Mouse (Mus musculus) right cerebral cortex, adult 2 months (tissue): ENCODE measurements around the gene Ahnak2.

Source experiments
- DNase-seq, 2 experiments: peaks; one replicate each; pipeline ENCODE4 v3.0.0; 2021 to 2022; ENCODE audit warnings: low spot score in 2 of 2

Ahnak2 gene

DNA sequence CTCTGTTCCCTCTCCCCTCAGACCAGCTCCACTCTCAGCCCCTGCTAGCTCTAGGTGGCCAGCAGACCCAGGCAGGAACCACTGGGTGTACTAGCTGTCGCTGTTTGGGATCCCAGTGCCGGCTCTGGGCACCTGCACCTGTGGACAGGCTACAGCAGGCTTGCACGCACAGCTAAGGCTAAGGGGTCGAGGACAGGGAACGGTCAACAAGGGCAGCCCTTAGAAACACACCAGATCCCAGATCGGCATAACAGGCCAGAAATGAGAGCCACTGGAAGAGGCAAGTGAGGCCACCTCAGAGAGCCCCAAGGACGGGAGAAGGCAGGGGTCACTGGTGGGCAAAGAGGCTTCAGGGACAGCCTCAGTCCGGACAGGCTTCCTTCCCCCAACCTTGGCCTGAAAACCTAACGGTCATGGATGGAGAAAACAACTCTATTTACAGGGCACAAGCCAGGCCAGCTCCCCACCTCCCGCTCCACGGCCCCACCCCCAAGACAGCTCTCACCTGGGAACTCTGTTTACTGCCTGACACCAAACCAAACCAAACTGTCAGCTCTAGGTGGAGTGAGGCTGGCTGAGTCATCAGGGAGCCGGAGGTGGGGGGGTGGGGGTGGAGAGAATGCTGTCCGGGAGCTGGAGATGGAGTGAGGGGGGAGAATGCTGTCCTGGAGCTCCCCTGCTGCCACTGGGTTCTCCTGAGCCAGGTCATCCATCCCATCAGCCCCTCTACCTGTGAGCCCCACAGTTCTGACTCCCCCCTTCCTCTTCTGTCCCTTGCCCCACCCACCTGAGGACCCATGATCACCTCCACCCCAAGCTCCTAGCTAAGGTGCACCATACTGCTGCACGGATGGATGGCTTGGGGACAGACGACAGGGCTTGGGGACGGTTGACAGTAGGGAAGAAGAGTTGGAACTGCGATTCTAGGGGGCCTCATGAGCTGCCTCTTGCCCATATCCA, 5.6 kb downstream of the Ahnak2 start:
- DNase-seq = no peak

DNA sequence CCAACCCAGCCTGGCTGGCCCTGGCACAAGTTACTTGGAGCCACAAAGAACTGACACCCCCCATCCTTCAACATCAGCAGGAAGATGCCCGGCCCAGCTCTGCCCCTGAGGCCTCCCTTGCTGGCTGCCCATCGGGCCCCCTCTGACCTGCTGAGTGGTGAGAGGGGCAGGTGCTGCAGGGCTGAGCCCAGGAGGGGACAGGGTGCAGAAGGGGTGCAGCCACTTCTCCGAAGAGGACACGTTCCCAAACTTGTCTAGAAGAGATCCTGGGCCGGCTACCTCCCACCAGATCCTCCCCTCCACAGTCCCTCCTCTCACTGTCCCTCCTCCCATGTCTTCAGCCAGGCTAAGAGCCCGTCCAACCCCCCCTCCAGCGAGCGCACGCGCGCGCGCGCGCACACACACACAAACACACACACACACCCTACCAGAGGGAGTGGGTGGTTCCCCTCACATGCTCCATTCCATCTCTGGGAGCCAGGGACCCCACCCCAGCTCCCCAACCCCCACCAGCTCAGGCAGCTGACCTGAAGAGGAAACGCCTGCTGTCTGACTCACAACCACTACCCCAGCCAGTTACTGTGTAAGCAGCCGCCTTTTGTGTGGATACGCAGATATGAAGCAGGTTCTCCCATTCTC, 6.9 kb downstream of the Ahnak2 start:
- DNase-seq = no peak

DNA sequence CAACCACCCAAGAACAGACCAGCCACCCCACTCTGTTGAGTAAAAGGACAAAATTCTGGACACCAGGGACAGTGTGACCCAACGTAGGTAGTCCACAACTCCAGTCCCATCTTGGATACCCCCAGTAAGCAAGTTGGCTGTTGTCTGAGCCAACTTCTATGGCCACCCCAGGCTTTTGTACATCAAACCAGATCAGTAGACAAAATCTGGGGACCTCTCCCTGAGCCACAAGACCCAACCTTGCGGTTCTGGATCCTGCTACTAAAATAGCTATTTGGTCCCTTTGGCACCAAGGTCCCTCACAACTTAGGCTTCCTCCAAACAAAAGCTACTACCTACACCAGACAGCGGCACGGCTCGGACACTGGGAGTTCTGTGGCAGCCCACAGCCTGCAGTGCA, 7.5 kb downstream of the Ahnak2 start:
- DNase-seq = no peak

GRCm38 (mm10) chr12:112794356-112794816, 8.1 kb downstream of the Ahnak2 start:
- DNase-seq = no peak

DNA sequence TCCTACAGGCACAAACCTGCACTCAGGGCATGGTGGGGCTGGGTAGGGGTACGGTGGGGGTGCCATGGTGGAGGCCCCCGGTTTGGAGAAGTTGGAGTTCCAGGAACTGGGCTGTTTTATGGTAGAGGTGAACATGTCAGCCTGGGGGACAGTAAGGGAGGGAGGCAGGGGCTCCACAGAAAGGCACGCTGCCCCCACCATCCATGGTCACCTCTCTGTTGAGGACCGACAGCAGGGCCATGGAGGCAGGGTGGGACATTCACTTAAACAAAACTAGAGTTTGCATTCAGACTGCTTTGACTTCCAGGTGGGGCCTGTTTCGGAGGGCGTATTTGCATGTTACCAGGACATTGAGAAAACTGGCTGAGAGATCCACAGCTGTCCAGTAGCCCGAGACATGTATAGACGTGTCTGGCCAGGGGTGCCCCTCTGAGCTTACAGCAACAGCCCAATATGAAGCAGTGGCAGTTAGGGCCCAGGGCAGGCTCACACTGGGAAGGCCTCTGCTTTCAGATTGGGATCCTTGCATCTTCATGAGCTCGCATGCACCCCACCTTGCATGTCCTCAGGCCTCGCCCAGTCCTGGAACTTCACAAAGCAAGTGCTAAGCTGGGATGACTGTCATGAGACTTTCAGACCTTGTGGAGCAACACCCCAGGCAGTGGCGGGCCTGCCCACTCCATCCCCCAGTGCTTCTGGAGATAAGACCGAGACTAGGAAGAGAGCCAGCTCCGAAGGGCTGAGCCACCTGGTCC, 8.7 kb downstream of the Ahnak2 start:
- no peak for DNase-seq

GRCm38 (mm10) chr12:112791026-112791425, 11.4 kb downstream of the Ahnak2 start:
- DNase-seq = no peak

DNA sequence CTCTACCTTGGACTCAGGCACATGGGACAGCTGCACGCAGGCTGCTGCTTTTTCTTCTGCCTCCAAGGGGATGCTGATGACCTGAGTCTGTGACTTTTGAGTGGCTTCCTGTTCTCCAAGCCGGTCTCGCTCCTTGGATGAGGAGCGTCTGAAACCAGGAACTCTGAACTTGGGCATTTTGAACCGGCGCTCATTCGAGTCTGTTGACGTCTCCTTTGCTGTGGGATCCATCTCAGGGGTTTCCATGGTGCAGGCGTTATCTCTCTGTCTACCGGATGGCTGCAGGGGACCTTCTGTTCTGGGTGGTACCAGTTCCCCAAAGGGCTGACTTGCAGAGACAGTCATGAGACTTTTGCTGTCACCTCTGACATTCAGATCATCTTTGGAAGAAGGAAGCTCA, 28.0 kb downstream of the Ahnak2 start:
- no peak for DNase-seq

DNA sequence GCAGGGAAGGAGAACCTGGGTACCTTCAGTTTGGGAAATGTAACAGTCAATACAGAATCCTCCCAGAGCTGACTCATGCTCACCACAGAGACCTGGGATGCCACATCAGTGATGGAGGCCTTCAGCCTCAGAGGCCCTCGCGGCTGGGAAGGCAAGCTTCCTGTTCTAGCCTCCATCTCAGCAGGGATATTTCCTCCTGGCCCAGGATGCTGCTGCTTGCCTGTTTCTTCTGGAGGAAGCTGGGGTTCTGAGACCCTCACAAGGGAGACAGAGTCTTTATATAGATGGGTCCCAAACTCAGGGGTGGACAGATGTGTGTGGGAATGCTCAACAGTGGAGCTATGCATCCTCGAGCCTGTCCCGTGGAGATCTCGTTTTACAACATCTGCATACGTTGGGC, 28.4 kb downstream of the Ahnak2 start:
- no peak for DNase-seq

GRCm38 (mm10) chr12:112773366-112773765, 29.1 kb downstream of the Ahnak2 start:
- no peak for DNase-seq

DNA sequence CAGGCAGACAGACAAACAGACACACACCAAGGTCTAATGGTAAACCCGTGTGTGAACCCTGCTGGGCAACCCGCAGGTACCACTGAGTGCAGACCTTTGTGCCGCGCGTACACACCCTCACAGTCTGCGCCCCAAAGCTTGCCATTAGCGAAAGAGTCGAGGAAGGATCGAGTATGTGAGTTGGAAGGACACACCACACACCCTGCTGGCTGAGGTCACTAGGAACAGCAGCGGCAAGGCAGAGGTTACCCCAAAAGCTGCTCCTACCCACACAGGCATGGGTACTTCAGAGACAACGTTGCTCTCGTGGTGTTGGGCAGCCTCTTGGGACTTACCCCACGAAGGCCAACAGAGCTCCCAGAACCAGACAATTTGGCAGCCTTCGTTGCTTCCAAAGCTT, 30.2 kb downstream of the Ahnak2 start:
- no peak for DNase-seq

GRCm38 (mm10) chr12:112770396-112770795, 32.1 kb downstream of the Ahnak2 start:
- DNase-seq = no peak

GRCm38 (mm10) chr12:112769751-112770150, 32.7 kb downstream of the Ahnak2 start:
- DNase-seq = no peak

GRCm38 (mm10) chr12:112769031-112769430, 33.4 kb downstream of the Ahnak2 start:
- no peak for DNase-seq

GRCm38 (mm10) chr12:112768166-112768565, 34.3 kb downstream of the Ahnak2 start:
- DNase-seq = no peak

- no peak for DNase-seq
Observed at GRCm38 (mm10) chr12:112767036-112767890, 35.2 kb downstream of the Ahnak2 start.

DNA sequence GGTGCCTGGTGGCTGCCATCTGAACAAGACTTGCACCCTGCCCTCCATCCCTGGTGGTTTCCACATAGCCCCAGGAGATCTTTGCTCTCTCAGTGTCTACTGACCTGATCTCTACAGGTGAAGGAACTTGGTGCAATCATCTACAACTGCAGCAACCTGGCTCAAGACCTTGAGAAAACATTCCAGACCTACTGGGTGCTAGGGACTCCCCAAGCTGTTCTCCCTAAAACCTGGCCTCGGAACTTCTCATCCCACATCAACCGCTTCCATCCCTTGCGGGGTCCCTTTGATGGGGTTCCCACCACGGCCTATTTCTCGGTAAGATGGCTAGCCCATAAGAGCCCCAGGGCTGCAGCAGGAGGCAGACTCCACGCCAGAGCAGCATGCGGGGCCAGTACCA, 35.9 kb downstream of the Ahnak2 start:
- no peak for DNase-seq

DNA sequence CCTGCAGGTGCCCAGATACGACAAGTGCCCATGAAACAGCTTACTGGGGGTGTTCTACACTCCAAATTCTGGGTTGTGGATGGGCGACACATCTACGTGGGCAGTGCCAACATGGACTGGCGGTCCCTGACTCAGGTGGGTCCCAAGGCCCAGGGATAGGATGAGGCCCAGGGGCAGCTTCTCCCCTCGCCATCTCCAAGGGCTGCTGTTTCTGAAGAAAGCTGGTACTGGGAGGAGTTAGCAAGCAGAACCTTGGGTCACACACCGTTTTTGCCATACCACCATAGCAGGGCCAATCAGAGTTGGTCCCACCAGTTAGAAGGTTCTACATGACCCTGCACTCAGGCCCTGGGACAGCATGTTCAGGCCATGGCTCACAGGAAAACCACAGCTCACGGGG, 37.5 kb downstream of the Ahnak2 start:
- no peak for DNase-seq

DNA sequence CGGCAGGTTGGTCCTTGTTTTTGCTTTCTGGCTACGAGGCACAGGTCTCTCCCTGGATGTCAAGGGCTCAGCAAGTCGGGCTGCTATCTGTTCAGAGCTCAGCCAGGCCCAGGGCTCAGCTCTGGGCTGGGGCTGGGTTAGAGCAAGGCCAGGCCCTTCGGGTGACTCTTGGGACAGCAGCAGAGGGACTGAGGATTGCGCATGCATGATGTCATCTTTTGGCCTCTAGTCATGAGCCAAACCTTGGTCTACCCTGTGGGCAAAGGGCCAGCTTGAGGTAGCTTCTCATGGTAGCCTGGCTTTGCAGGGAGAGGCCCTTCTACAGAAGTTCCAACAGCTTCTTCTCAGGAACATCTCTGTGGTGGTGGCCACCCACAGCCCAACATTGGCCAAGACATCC, 38.3 kb downstream of the Ahnak2 start:
- no peak for DNase-seq

DNA sequence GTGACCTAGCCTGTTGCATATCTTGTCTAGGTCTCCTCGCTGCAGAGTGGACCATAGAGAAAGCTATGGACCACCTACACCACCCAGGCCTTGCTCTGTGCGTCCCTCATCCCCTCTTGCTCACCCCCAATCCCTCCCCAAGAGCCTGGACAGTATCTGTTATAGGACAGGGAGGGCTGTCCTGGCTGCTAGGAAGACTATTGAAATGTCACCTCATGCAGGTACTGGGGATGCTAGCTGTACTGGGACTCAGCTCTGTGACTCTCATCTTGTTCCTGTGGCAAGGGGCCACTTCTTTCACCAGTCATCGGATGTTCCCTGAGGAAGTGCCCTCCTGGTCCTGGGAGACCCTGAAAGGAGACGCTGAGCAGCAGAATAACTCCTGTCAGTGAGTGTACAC, 39.3 kb downstream of the Ahnak2 start:
- no peak for DNase-seq

DNA sequence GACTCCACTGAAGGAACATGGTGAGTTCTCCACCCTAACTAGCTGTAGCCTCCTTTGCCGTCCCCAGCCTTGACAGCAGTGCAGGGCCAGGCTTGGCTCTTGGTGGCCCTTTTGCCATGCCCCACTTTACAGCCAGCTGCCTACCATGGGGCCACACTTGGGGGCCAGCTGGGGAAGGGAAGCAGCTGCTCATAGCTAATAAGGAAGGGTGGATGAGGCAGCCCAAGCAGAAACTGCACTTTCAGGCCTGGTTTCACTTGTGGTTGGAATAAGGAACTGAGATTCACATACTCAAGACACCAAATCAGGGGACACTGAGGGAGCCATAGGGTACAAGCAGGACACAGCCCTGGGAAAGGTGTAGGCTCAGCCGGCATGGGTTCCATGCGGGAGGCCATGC, 40.4 kb downstream of the Ahnak2 start:
- DNase-seq = no peak

GRCm38 (mm10) chr12:112761411-112761810, 41.0 kb downstream of the Ahnak2 start:
- DNase-seq = no peak
